Mouse (Mus musculus) T-helper 2 cell (primary cell): Measurements from ENCODE around the gene Bdkrb2.

ENCODE experiments used
- in situ Hi-C: fragments of 300-600 bp; cut with MboI, MseI; formaldehyde crosslinking; loops from one replicate; pipeline ENCODE4 v1.15.1; 2025; ENCODE audit warnings: high pct_unique_total_duplicates

The Bdkrb2 gene

DNA sequence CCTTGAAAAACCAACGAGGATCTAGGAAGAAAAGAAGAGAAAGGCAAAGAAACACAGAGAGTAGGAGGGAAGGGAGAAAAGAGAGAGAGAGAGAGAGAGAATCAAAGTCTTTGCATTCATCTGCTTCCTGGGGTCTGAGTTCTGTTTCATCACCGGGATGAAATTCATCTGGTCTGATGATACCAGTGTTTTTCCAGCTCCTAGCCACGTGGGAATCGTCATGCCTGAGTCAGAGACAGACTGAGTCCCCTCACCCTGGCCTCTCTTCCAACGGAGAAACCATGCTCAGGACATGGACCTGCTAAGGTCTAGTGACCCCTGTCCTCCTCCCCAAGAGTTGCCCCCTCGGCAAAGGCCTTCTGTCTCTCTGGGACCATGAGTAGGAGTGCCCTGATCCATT lies 16.5 kb upstream of the Bdkrb2 start:
- in situ Hi-C loops = no loop called here

DNA sequence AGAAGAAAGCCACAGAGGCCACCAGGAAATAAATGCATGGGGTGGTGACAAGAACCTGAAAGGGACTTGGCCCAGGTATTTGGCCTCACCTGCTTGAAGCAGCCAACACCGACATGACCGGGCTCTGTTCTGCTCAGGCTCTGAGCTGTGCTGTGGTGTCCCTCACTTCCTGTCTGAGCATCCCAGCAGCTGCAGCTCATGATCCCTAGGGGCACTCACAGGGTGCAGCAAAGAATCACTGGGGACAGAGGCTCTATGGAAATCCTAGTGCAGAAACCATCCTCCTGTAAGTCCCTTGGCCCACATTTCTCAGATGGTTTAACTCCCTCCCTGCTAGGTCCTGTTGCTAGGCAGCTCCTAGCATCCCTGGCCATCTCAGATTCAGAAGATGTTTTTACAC lies 15.9 kb upstream of the Bdkrb2 start:
- in situ Hi-C loops = no loop called here

GRCm38 (mm10) chr12:105548001-105548400 lies 15.0 kb upstream of the Bdkrb2 start:
- in situ Hi-C loops = no loop called here

DNA sequence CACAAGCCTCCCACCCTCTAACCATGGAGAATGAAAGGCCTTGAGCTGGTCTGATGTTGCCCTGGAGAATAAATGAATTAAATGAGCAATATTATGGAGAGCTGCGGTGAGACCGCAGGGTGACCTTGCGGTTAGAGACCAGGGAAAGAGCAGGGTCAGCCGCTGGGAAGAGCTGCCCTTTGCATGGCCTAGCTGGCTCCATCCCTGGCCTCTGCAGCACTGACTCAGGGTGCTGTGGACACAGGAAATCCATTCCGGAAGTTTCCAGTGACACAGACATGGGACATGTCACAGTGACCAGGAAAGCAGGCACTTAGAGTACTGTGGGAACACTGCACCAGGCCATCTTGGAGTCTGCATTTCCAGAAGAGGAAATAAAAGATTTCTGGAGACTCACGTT lies 14.1 kb upstream of the Bdkrb2 start:
- in situ Hi-C loops = no loop called here

DNA sequence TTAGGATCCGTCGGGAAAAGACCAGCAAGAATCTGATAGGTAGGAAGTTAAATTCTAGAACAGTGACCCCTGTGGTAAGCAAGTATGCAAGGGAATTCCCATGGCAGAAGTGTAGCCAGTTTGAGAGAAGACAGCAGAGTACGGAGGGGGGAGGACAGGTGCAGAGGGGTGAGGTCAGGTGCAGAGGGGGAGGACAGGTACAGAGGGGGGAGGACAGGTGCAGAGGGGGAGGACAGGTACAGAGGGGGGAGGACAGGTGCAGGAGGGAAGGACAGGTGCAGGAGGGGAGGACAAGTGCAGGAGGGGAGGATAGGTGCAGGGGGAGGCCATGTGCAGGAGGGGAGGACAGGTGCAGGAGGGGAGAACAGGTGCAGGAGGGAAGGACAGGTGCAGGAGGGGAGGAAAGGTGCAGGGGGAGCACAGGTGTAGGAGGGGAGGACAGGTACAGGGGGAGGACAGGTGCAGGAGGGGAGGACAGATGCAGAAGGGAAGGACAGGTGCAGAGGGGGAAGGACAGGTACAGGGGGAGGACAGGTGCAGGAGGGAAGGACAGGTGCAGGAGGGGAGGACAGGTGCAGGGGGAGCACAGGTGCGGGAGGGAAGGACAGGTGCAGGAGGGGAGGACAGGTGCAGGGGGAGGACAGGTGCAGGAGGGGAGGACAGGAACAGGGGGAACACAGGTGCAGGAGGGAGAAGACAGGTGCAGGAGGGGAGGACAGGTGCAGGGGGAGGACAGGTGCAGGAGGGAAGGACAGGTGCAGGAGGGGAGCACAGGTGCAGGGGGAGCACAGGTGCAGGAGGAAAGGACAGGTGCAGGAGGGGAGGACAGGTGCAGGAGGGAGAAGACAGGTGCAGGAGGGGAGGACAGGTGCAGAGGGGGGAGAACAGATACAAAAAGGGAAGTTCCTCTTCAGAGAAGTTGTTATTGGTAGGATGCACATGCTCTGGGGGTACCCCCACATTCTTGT lies 12.9 kb upstream of the Bdkrb2 start:
- in situ Hi-C loops = no loop called here

DNA sequence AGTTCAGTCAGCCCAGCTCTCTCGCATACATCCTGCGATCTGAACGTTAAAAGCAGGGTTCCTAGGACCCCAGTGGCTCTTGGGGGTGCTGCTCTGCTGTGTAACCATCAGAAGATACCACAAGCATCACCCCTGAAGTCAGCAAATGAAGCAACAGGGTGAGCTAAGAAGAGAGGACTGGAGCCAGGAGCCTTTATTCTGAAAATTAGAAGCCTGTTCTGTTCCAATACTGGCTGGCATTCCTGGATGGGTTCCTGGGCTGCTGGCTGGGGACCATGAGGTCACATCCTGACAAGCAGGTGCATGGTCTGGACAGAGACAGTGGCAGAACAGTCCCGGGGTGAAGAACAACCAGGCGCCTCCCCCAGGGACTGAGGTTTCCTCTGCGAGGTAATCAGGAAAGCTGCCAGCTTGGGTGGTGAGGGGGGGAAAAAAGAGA lies 11.5 kb upstream of the Bdkrb2 start:
- in situ Hi-C loops = no loop called here

DNA sequence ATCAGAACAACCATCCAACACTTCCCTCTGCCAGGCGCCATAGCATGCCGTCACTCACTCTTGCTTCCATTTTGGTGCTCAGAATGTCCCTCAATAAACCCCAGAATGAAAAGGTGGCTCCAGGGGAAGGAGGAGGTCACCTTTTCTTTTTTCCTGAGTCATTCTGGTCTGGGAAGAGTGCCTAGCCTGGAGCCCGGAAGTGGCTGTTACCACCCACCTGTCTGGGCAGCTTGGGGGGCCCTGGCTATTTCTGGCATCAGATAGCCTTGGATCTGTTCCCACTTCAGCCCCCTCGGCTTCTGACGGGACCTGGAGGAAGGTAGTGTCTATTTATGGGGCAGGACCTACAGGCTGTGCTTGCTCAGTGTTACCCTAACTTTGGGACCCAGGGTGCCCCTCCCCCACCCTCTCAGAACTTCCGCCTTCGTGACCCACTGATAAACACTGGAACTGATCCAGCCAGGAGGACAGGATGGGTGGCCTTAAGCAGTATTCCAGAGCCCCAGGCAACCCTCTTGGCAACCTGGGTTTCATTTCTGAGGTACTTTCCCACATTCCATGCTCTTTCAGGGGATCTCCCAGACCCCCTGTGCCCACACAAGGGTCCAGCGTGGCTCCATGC lies 8.8 kb upstream of the Bdkrb2 start:
- in situ Hi-C loops = no loop called here

- in situ Hi-C loops = no loop called here
Observed at GRCm38 (mm10) chr12:105555172-105555571, 7.9 kb upstream of the Bdkrb2 start.

- in situ Hi-C loops = no loop called here
Observed at GRCm38 (mm10) chr12:105557250-105557925, 5.6 kb upstream of the Bdkrb2 start.

- in situ Hi-C loops = no loop called here
Observed at GRCm38 (mm10) chr12:105561007-105561534, 2.0 kb upstream of the Bdkrb2 start.

DNA sequence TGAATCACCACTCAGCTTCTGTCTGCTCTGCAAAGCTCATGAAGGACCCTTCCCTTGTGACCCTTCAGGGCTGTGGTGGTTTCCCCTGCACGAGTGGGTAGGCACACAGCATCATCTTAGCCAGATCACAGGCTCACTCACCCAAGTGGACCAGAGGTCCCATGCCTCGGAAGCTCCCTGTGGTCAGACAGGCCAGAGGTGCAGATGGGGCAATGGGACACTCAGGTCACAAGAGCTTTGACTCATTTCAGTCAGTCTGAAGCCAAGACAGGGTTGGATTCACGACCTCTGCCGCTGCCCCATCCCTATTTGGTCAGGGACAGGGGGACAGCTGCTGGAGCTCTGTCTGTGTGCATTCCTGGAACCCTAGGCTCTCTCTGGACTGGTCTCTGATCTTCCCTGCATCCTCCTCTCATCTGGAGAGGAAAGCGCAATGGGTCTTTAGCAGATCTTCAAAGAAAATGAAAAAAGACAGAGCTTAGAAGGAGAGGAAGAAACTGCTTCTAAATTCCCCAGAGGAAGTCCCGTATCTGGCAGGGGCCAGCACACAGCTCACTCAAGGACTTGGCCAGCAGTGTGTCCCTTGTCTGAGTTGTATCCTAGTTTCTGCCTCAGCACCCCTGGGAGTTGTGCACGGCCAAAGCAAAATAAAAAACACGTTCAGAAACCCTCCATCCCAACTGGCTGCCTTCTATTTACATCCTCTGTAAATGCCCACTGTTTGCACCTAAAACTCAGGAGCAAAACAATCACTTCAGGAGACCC lies 788 bp upstream of the Bdkrb2 start:
- in situ Hi-C loops = no loop called here

DNA sequence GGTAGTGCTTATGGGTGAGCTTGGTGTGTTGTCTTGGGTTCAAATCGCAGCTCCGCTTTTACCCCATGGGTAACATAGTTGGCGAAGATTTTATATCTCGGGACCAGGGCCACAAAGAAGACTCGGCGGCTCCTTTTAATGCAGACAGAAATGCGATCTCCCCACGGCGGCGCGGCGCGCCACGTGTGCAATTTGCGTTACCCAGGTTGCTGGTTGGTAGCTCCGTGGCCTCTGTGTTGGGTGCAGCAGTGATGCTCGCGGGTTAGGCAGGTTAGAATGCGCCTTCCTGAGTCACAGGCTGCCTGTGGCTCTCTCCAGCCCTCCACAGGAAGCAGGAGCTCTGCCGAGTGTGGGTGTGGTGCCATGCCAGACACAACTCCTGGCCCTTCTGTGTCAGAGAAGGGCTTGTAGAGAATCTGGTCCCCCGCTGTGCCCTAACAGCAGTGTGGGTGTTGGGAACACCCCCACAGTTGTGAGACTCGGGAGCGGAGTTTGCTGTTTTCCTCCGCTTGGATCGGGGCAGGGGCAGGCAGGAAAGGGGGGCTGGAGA lies 775 bp downstream of the Bdkrb2 start:
- in situ Hi-C loops = no loop called here

- in situ Hi-C loops = no loop called here
Observed at GRCm38 (mm10) chr12:105565221-105565620, 2.2 kb downstream of the Bdkrb2 start.

DNA sequence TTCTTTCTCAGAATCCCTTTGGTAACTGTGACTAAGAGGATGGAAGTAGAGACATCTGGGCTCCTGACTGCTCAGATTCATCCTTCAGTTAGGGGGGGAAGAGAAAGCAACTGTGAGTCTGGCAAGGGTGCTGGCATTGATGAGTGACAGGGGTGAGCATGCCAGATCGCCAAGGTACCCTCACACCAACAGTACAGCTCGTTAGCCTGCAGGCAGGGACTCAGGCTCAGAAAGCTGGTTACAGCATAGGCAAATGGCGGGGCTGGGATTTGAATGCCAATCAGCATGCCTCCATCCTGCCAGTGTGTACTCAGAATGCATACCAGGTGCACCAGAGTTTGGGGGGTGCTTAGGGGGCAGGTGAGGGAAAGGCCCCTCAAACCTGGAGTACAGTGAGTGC lies 8.8 kb downstream of the Bdkrb2 start:
- in situ Hi-C loops = no loop called here

DNA sequence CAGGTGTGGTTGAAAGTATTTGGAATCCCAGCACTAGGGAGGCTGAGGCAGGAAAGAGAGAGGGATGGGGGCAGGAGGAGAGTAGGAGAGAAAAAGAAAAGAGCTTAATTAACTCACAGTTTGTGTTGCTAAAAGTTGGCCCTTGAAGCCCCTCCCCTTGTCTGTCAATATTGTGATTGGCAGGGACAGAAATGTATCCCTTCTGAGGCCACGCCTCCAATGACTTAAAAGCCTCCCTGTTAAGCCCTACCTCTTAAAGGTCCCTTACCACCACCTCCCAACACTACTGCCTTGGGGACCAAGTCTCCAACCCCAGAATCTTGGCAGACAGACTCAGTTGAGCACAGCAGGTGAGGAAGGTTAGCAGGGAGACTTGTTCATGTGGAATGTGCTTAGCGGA lies 9.6 kb downstream of the Bdkrb2 start:
- in situ Hi-C loops = no loop called here

DNA sequence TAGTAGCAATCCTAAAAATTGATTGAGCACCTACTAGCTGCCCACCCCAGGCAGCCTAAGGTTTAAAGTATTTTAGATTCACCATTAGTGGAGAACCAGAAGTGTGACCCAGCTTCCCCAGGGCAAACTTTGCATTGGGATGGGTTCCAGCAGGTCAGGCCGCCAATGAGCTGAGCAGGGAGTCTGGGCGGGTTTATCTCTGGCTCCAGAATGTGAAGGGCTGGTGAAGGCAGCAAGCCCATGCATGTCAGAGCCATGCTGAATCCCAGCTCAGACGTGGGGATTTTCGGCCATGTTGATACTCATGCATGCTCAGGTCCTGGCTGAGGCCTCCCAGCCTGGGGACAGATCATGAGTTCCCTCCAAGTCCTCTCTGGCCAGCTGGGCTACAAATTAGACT lies 11.3 kb downstream of the Bdkrb2 start:
- in situ Hi-C loops = no loop called here

DNA sequence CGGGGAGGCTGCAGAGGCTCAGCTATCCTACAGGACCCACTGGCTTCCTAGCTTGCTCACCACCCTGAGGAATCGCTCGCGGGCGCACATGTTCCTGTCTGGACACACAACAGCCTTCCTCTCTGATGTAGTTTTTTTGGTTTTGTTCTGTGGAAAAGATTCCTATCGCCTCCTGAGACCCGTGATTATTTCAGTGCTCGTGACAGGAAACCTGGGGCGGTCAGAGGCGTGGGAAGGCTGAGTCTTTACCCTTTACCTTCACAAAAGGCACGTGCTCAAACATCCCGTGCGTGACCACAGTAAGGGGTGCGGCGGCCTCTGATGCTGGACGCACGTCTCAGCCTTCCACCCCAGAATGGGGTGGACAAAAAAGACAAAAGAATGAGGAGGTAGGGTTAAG lies 17.5 kb downstream of the Bdkrb2 start:
- in situ Hi-C loops = no loop called here

- in situ Hi-C loops = no loop called here
Observed at GRCm38 (mm10) chr12:105582486-105582885, 19.5 kb downstream of the Bdkrb2 start.

- in situ Hi-C loops = no loop called here
Observed at GRCm38 (mm10) chr12:105583484-105583883, 20.5 kb downstream of the Bdkrb2 start.

GRCm38 (mm10) chr12:105584851-105585250 lies 21.8 kb downstream of the Bdkrb2 start:
- in situ Hi-C loops = loop anchor here (5.0 kb wide), 1 partner anchor 88 kb away; no protein-coding TSS in a partner anchor

DNA sequence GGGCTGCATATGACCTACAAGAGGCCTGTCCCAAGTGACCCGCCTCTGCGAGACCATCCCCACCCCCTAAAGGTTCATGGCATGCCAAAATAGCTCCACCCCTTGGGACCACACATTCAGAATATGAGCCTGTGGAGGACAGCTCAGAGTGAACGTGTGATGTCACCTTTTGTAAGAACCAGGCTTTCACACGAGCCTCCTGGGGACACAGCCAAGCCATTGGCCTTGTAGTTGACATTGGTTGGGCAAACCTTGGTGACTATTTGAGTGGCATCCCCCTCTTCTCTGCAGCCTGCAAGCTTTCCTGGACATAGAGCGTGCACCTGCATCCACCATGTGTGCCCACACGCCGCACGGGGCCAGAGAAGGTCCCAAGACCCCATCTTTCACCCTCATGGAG lies 24.5 kb downstream of the Bdkrb2 start:
- in situ Hi-C loops = loop anchor here (5.0 kb wide), 1 partner anchor 90 kb away; no protein-coding TSS in a partner anchor
